Mouse (Mus musculus) CH12.LX (cell line): ENCODE measurements around the gene Mymk. TPM values are rescaled to one million over a fixed set of nuclear protein-coding genes. Genes with fewer than 3 reads are reported as not detected.

Experiments
- DNase-seq: peaks from one replicate; pipeline ENCODE4 v3.0.0-alpha.2; 2013; ENCODE audit errors: extremely low read depth
- H3K27ac ChIP-seq: 2 replicates; pipeline ENCODE4 v1.5.1; 2012; ENCODE audit warnings: low read depth, mild to moderate bottlenecking, control low read depth, moderate library complexity; ENCODE audit not compliant: insufficient read depth
- H3K27me3 ChIP-seq: replicated peaks from 2 replicates; pipeline ENCODE3; 2012; ENCODE audit warnings: inconsistent platforms
- H3K36me3 ChIP-seq, 2 experiments: replicated peaks in 1 of 2; 2 replicates each; pipeline versions ENCODE3 to v1.6.1; 2012; ENCODE audit warnings: inconsistent platforms in 1 of 2, low read length in 1 of 2, mild to moderate bottlenecking in 1 of 2, mixed read lengths in 1 of 2, moderate library complexity in 1 of 2; ENCODE audit not compliant: control insufficient read depth in 1 of 2, insufficient read depth in 1 of 2
- H3K4me1 ChIP-seq, 2 experiments: 2 replicates each; pipeline ENCODE4 v1.6.1; 2012; ENCODE audit warnings: inconsistent platforms in 1 of 2, moderate library complexity in 1 of 2; ENCODE audit not compliant: insufficient read depth in 2 of 2, control insufficient read depth in 1 of 2
- H3K4me2 ChIP-seq: 2 replicates; pipeline ENCODE4 v1.6.1; 2012; ENCODE audit warnings: low read depth, mild to moderate bottlenecking, control low read depth; ENCODE audit not compliant: poor library complexity, insufficient read depth, severe bottlenecking
- H3K4me3 ChIP-seq, 3 experiments: fragments of 150-350 bp in 1 of 3; sonication (generic) in 1 of 3; replicated peaks in 1 of 3; 2 replicates each; pipeline versions ENCODE3 to v1.5.1; 2011 to 2012; ENCODE audit warnings: low read depth in 2 of 3, low read length in 2 of 3, mild to moderate bottlenecking in 2 of 3, moderate library complexity in 2 of 3, control low read depth in 1 of 3, improper control_type of control experiment in 1 of 3, inconsistent platforms in 1 of 3, mixed read lengths in 1 of 3; ENCODE audit not compliant: poor library complexity in 1 of 3
- H3K79me2 ChIP-seq: replicated peaks from 2 replicates; pipeline ENCODE4 v1.6.1; 2012; ENCODE audit warnings: mild to moderate bottlenecking, moderate library complexity; ENCODE audit not compliant: control insufficient read depth, poor library complexity, insufficient read depth, severe bottlenecking; ENCODE audit errors: extremely low read depth
- H3K9ac ChIP-seq: 2 replicates; pipeline ENCODE4 v1.6.1; 2012; ENCODE audit warnings: low read depth, mild to moderate bottlenecking, control low read depth, moderate library complexity; ENCODE audit not compliant: insufficient read depth
- H3K9me3 ChIP-seq: replicated peaks from 2 replicates; pipeline ENCODE3; 2012; ENCODE audit warnings: low read length, inconsistent platforms, mixed read lengths
- CHD1 ChIP-seq: IDR thresholded peaks from 2 replicates; pipeline ENCODE4 v1.6.1; 2012; ENCODE audit warnings: low read depth, low read length, improper control_type of control experiment, inconsistent platforms
- CHD2 ChIP-seq: IDR thresholded peaks from 2 replicates; pipeline ENCODE4 v1.6.1; 2011; ENCODE audit warnings: low read length, improper control_type of control experiment
- ETS1 ChIP-seq: conservative IDR thresholded peaks from 2 replicates; pipeline ENCODE4 v1.6.1; 2012; ENCODE audit warnings: low read depth, mild to moderate bottlenecking, inconsistent platforms, low read length, improper control_type of control experiment, moderate library complexity
- IRF4 ChIP-seq: IDR thresholded peaks from 2 replicates; pipeline ENCODE4 v1.6.1; 2014; ENCODE audit warnings: low read depth, mild to moderate bottlenecking, inconsistent platforms, low read length, improper control_type of control experiment
- JUN ChIP-seq: IDR thresholded peaks from 2 replicates; pipeline ENCODE4 v1.6.1; 2011; ENCODE audit warnings: low read depth, mild to moderate bottlenecking, low read length, improper control_type of control experiment, moderate library complexity; ENCODE audit not compliant: insufficient read depth
- JUND ChIP-seq: conservative IDR thresholded peaks from 2 replicates; pipeline ENCODE4 v1.6.1; 2011; ENCODE audit warnings: low read depth, low read length, improper control_type of control experiment
- MAFK ChIP-seq: IDR thresholded peaks from 2 replicates; pipeline ENCODE4 v1.6.1; 2011; ENCODE audit warnings: low read length, improper control_type of control experiment; ENCODE audit not compliant: insufficient replicate concordance
- MAZ ChIP-seq: IDR thresholded peaks from 2 replicates; pipeline ENCODE4 v1.6.1; 2012; ENCODE audit warnings: low read depth, mild to moderate bottlenecking, inconsistent platforms, low read length, improper control_type of control experiment, moderate library complexity
- MEF2A ChIP-seq: IDR thresholded peaks from 2 replicates; pipeline ENCODE4 v1.6.1; 2014; ENCODE audit warnings: low read depth, mild to moderate bottlenecking, inconsistent platforms, low read length, improper control_type of control experiment, borderline replicate concordance
- MXI1 ChIP-seq: IDR thresholded peaks from 2 replicates; pipeline ENCODE4 v1.6.1; 2011; ENCODE audit warnings: mild to moderate bottlenecking, low read depth, low read length, improper control_type of control experiment
- MYC ChIP-seq: IDR thresholded peaks from 2 replicates; pipeline ENCODE4 v1.6.1; 2011; ENCODE audit warnings: low read depth, mild to moderate bottlenecking, improper control_type of control experiment, low read length
- NELFE ChIP-seq: IDR thresholded peaks from 2 replicates; pipeline ENCODE4 v1.6.1; 2011; ENCODE audit warnings: low read depth, low read length, improper control_type of control experiment
- PAX5 ChIP-seq: IDR thresholded peaks from 2 replicates; pipeline ENCODE4 v1.6.1; 2012; ENCODE audit warnings: low read length, inconsistent platforms, mixed read lengths
- RCOR1 ChIP-seq: conservative IDR thresholded peaks from 2 replicates; pipeline ENCODE4 v1.6.1; 2012; ENCODE audit warnings: low read depth, mild to moderate bottlenecking, inconsistent platforms, low read length, improper control_type of control experiment
- SIN3A ChIP-seq: IDR thresholded peaks from 2 replicates; pipeline ENCODE4 v1.6.1; 2012; ENCODE audit warnings: low read length, improper control_type of control experiment, inconsistent platforms
- TBP ChIP-seq: conservative IDR thresholded peaks from 2 replicates; pipeline ENCODE4 v1.6.1; 2011; ENCODE audit warnings: low read depth, low read length, improper control_type of control experiment
- TCF12 ChIP-seq: IDR thresholded peaks from 2 replicates; pipeline ENCODE4 v1.6.1; 2014; ENCODE audit warnings: low read depth, mild to moderate bottlenecking, inconsistent platforms, low read length, improper control_type of control experiment
- ZC3H11A ChIP-seq: IDR thresholded peaks from 2 replicates; pipeline ENCODE4 v1.6.1; 2012; ENCODE audit warnings: low read depth, mild to moderate bottlenecking, inconsistent platforms, low read length, improper control_type of control experiment
- ZMIZ1 ChIP-seq: IDR thresholded peaks from 2 replicates; pipeline ENCODE4 v1.6.1; 2012; ENCODE audit warnings: low read depth, mild to moderate bottlenecking, inconsistent platforms, low read length, improper control_type of control experiment
- ZNF384 ChIP-seq: IDR thresholded peaks from 2 replicates; pipeline ENCODE4 v1.6.1; 2012; ENCODE audit warnings: low read depth, low read length, improper control_type of control experiment, inconsistent platforms
- dilution Hi-C: fragments of 300-500 bp; cut with MboI; formaldehyde crosslinking; loops from 2 replicates; pipeline ENCODE4 v1.14.3; 2020; ENCODE audit warnings: low sequenced_read_pairs; ENCODE audit not compliant: extremely low pct_unique_long_range_greater_than_20kb, extremely low pct_ligation_motif_present
- in situ Hi-C: fragments of 300-500 bp; cut with MboI; formaldehyde crosslinking; loops from 3 replicates; pipeline ENCODE4 v1.14.3; 2019; ENCODE audit warnings: low sequenced_read_pairs, low pct_ligation_motif_present, low pct_unique_long_range_greater_than_20kb, mixed read lengths
- polyA plus RNA-seq: library from polyadenylated mRNA; unstranded; fragments of >175 nt; gene quantifications from 2 replicates; pipeline ENCODE4 v1.2.1, GENCODE M21; 2012; ENCODE audit warnings: low read depth; ENCODE audit not compliant: insufficient read length
- total RNA-seq, 2 experiments: library from RNA; depleted of rRNA; stranded (reverse); fragments of 300-350 nt in 1 of 2; fragments of >200 nt in 1 of 2; gene quantifications; 2 replicates each; pipeline ENCODE4 v1.2.3; 2012 to 2014

Gene Mymk
- total and polyA plus RNA-seq, 3 experiments, result not detected

GRCm38 (mm10) chr2:27044641-27045040 lies 27.3 kb downstream of the Mymk start:
- Histone ChIP-seq H3K79me2 (no peaks in the 10 kb centered on the region), H3K27ac (no peak overlapping the region), H3K4me3 (no peak overlapping the region), H3K36me3 (no peaks in the 10 kb centered on the region), H3K4me1 (peaks cover 0 to 7% of the 10 kb centered on the region in 2 experiments; a peak in 2 of 4 replicates), H3K27me3 (peaks cover 57% of the 10 kb centered on the region), H3K9me3 (no peaks in the 10 kb centered on the region), H3K9ac (no peak overlapping the region), H3K4me2 (no peak overlapping the region)
- dilution Hi-C loops, result no loop called here
- no peak for TF ChIP-seq ZNF384
- no peak for TF ChIP-seq JUN
- no peak for TF ChIP-seq TBP
- no peak for TF ChIP-seq TCF12
- TF ChIP-seq ZMIZ1, result no peak
- TF ChIP-seq SIN3A, result no peak
- TF ChIP-seq ETS1, result no peak
- TF ChIP-seq MAFK, result no peak
- no peak for TF ChIP-seq MEF2A
- no peak for TF ChIP-seq RCOR1
- no peak for TF ChIP-seq CHD1
- TF ChIP-seq NELFE, result no peak
- no peak for TF ChIP-seq JUND
- TF ChIP-seq MYC, result no peak
- no peak for TF ChIP-seq MAZ
- TF ChIP-seq MXI1, result no peak
- TF ChIP-seq CHD2, result no peak
- TF ChIP-seq IRF4, result no peak
- TF ChIP-seq PAX5, result no peak
- no peak for DNase-seq
- in situ Hi-C loops, result loop anchor here (10.0 kb wide), 1 partner anchor 190 kb away; no protein-coding TSS in a partner anchor

DNA sequence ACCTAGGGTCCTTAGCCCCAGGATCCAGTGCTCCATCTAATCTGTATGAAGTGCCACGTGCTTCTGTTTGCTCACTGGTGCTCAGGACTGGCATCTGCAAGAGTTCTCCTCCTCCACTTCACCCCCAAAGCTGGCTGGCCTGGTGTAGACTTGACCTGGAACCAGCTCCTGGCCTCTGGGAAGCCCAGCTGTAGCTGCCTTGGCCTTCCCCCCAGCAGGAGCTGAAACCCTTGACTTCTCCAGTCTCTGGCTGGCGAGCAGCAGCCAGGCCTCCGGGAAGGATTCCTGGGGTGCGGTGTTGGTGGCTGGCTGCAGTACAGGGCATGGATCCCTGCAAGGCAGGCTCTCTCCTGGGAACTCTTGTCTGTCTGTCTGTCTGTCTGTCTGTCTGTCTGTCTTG lies 27.8 kb downstream of the Mymk start:
- Histone ChIP-seq H3K9me3 (no peaks in the 10 kb centered on the region), H3K27ac (no peak overlapping the region), H3K4me2 (no peak overlapping the region), H3K4me1 (peaks cover 0 to 11% of the 10 kb centered on the region in 2 experiments; a peak in 2 of 4 replicates), H3K9ac (no peak overlapping the region), H3K36me3 (no peaks in the 10 kb centered on the region), H3K79me2 (no peaks in the 10 kb centered on the region), H3K27me3 (peaks cover 60% of the 10 kb centered on the region), H3K4me3 (no peak overlapping the region)
- no peak for DNase-seq
- in situ Hi-C loops (loop anchor here (10.0 kb wide), 1 partner anchor 191 kb away; no protein-coding TSS in a partner anchor), dilution Hi-C loops (no loop called here)
- TF ChIP-seq ZC3H11A, result no peak
